Mouse (Mus musculus) lung, embryonic 14.5 days (tissue): ENCODE measurements around the gene Rps18. TPM values are rescaled to one million over a fixed set of nuclear protein-coding genes. Genes with fewer than 3 reads are reported as not detected.

Experiments used
- ATAC-seq: fragments of 200-750 bp; cut with Nextera tagmentation; 2 replicates; pipeline ENCODE4 v1.8.0; 2017; ENCODE audit warnings: mild to moderate bottlenecking, moderate TSS enrichment, moderate library complexity; ENCODE audit not compliant: insufficient read depth
- DNase-seq: peaks from one replicate; pipeline ENCODE4 v3.0.0-alpha.2; 2015
- H3K27ac ChIP-seq: fragments of 300-500 bp; sonication (generic); 2 replicates; pipeline ENCODE4 v1.5.1; 2014; ENCODE audit warnings: low read depth, mild to moderate bottlenecking, moderate library complexity
- H3K27me3 ChIP-seq: fragments of 300-500 bp; sonication (generic); 2 replicates; pipeline ENCODE4 v1.6.1; 2014; ENCODE audit warnings: low read length, control low read depth; ENCODE audit not compliant: insufficient read depth
- H3K36me3 ChIP-seq: fragments of 300-500 bp; sonication (generic); 2 replicates; pipeline ENCODE4 v1.6.1; 2014; ENCODE audit warnings: control low read depth; ENCODE audit not compliant: insufficient read depth
- H3K4me1 ChIP-seq: fragments of 300-500 bp; sonication (generic); 2 replicates; pipeline ENCODE4 v1.6.1; 2014; ENCODE audit warnings: antibody characterized with exemption, control low read depth; ENCODE audit not compliant: insufficient read depth
- H3K4me2 ChIP-seq: fragments of 300-500 bp; sonication (generic); 2 replicates; pipeline ENCODE4 v1.6.1; 2014; ENCODE audit warnings: mild to moderate bottlenecking
- H3K4me3 ChIP-seq: fragments of 300-500 bp; sonication (generic); 2 replicates; pipeline ENCODE4 v1.5.1; 2014; ENCODE audit warnings: low read depth, low read length
- H3K9ac ChIP-seq: fragments of 300-500 bp; sonication (generic); 2 replicates; pipeline ENCODE4 v1.6.1; 2014
- H3K9me3 ChIP-seq: fragments of 300-500 bp; sonication (generic); 2 replicates; pipeline ENCODE4 v1.6.1; 2016; ENCODE audit warnings: low read depth, low read length, control low read depth
- CTCF ChIP-seq: IDR thresholded peaks from 2 replicates; pipeline ENCODE4 v1.5.1; 2016; ENCODE audit warnings: antibody characterized with exemption, low read depth
- WGBS: fragments of 180-500 bp; shearing (Covaris S2); extraction: QIAGEN DNeasy Blood & Tissue Kit; methylation state at CpG from one replicate; pipeline ENCODE4 v1.1.7; 2014; 5-methylcytosine and 5-hydroxymethylcytosine counted together
- polyA plus RNA-seq: library from polyadenylated mRNA; unstranded; fragments of >200 nt; fragmentation: Nextera tagmentation; extraction: Ambion mirVana; gene quantifications from 2 replicates; pipeline ENCODE4 v1.2.1, GENCODE M21; 2014

The Rps18 gene
- polyA plus RNA-seq, 1 experiment from 2014 or later, result 2,085 TPM

GRCm38 (mm10) chr17:33915671-33916250 is 40.0 kb downstream of the Rps18 start, which contains the start of the genes Tapbp and Zbtb22:
TSS of gene Tapbp (plus strand) at chr17:33915899.
TSS of gene Zbtb22 (plus strand) at chr17:33915904.
- no peak for TF ChIP-seq CTCF
- H3K4me3 ChIP-seq, result peak within 1 kb of the TSS; percentile 56
- H3K4me1 ChIP-seq, result peaks cover 5% of the 10 kb centered on the region
- peak within 1 kb of the TSS; percentile 85 for H3K27ac ChIP-seq
- no peaks in the 10 kb centered on the region for H3K9me3 ChIP-seq
- under 1% methylated on average over 34 of the region's 34 CpGs for WGBS
- H3K27me3 ChIP-seq, result no peaks in the 10 kb centered on the region
- ATAC-seq (peak; percentile 91), DNase-seq (peak; percentile 98)
- H3K4me2 ChIP-seq, result peak within 1 kb of the TSS; percentile 72
- peak within 1 kb of the TSS; percentile 62 for H3K9ac ChIP-seq
- H3K36me3 ChIP-seq, result peaks cover 59% of the 10 kb centered on the region

GRCm38 (mm10) chr17:33914969-33915391 is 40.8 kb downstream of the Rps18 start:
- Histone ChIP-seq H3K27me3 (no peaks in the 10 kb centered on the region), H3K4me1 (peaks cover 5% of the 10 kb centered on the region), H3K4me2 (peak overlapping the region; percentile 72), H3K36me3 (peaks cover 61% of the 10 kb centered on the region), H3K4me3 (peak overlapping the region; percentile 56; the same call in 1 of the 2 replicates), H3K9me3 (no peaks in the 10 kb centered on the region), H3K27ac (no peak overlapping the region), H3K9ac (peak overlapping the region; percentile 4; the same call in 1 of the 2 replicates)
- ATAC-seq (no peak), DNase-seq (no peak)
- TF ChIP-seq CTCF, result no peak; the same call in 1 of the 2 replicates
- 68% methylated on average over 13 of the region's 13 CpGs for WGBS

DNA sequence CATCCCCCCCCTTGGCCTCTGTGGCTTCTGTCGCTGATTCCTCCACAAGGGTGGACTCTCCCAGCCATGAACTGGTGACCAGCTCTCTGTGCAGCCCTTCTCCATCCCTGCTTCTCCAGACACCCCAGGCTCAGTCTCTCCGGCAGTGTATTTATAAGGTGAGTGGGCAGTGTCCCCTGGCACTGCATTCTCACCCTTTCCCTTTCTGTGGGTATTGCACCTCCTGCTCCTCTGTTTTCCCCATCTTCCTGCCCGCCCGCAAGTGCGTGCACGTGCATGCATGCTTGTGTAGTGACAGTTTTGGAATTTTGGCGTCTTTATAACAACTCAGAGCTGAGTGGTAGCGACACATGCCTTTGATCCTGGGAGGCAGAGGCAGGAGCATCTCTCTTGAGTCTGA is 41.9 kb downstream of the Rps18 start:
- WGBS, result 94% methylated on average over 8 of the region's 8 CpGs
- Histone ChIP-seq H3K4me2 (no peak overlapping the region), H3K9me3 (no peaks in the 10 kb centered on the region), H3K27me3 (no peaks in the 10 kb centered on the region), H3K27ac (no peak overlapping the region), H3K36me3 (peaks cover 61% of the 10 kb centered on the region), H3K4me3 (no peak overlapping the region), H3K9ac (no peak overlapping the region), H3K4me1 (peaks cover 2% of the 10 kb centered on the region)
- DNase-seq, result no peak
- TF ChIP-seq CTCF, result no peak
- ATAC-seq, result no peak

DNA sequence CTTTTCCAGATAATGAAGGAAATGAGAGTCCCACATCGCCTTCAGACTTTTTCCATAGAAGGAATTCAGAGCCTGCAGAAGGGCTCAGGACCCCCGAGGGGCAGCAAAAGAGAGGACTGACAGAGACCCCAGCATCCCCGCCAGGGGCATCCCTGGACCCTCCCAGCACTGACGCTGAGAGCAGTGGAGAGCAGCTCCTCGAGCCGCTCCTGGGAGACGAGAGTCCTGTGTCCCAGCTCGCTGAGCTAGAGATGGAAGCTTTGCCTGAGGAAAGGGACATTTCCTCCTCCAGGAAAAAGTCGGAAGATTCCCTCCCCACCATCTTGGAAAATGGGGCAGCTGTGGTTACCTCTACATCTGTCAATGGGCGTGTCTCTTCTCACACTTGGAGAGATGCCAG is 42.5 kb downstream of the Rps18 start:
- DNase-seq (no peak), ATAC-seq (no peak)
- H3K9me3 ChIP-seq, result no peaks in the 10 kb centered on the region
- peaks cover 60% of the 10 kb centered on the region for H3K36me3 ChIP-seq
- H3K9ac ChIP-seq, result no peak overlapping the region
- H3K4me2 ChIP-seq, result no peak overlapping the region
- no peak overlapping the region for H3K27ac ChIP-seq
- no peaks in the 10 kb centered on the region; the same call in 1 of the 2 replicates for H3K4me1 ChIP-seq
- no peak for TF ChIP-seq CTCF
- WGBS, result 91% methylated on average over 10 of the region's 10 CpGs
- no peaks in the 10 kb centered on the region for H3K27me3 ChIP-seq
- no peak overlapping the region for H3K4me3 ChIP-seq

DNA sequence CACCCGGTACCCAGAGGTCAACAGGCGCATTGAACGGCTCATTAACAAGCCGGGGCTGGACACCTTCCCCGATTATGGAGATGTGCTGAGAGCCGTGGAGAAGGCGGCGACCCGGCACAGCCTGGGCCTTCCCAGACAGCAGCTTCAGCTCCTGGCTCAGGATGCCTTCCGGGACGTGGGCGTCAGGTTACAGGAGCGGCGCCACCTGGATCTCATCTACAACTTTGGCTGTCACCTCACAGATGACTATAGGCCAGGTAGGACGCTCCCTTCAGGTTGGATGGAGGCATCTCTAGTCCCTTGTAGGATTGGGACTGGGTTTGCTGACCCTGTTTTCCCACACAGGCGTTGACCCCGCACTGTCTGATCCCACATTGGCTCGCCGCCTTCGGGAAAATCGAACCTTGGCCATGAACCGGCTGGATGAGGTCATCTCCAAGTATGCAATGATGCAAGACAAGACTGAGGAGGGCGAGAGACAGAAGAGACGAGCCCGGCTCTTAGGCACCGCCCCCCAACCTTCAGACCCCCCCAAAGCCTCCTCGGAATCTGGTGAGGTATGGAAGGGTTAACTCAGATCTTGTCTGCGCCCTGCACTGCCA is 43.9 kb downstream of the Rps18 start:
- Histone ChIP-seq H3K36me3 (peaks cover 46% of the 10 kb centered on the region), H3K4me1 (no peaks in the 10 kb centered on the region; the same call in 1 of the 2 replicates), H3K9ac (no peak overlapping the region), H3K27me3 (no peaks in the 10 kb centered on the region), H3K9me3 (no peaks in the 10 kb centered on the region), H3K4me3 (no peak overlapping the region), H3K4me2 (no peak overlapping the region), H3K27ac (no peak overlapping the region)
- ATAC-seq, result no peak
- DNase-seq, result no peak
- 86% methylated on average over 28 of the region's 28 CpGs for WGBS
- TF ChIP-seq CTCF, result no peak

GRCm38 (mm10) chr17:33911052-33911812 is 44.6 kb downstream of the Rps18 start:
- Histone ChIP-seq H3K36me3 (peaks cover 45% of the 10 kb centered on the region), H3K27ac (no peak overlapping the region), H3K27me3 (no peaks in the 10 kb centered on the region), H3K4me2 (no peak overlapping the region), H3K9me3 (no peaks in the 10 kb centered on the region), H3K9ac (no peak overlapping the region), H3K4me3 (no peak overlapping the region), H3K4me1 (no peaks in the 10 kb centered on the region; the same call in 1 of the 2 replicates)
- TF ChIP-seq CTCF, result no peak
- ATAC-seq (no peak), DNase-seq (no peak)
- 83% methylated on average over 31 of the region's 31 CpGs for WGBS
